Mouse (Mus musculus) lung, postnatal 25 days (tissue): Measurements from ENCODE around the gene Gramd1b.
"Not testable (repeated sequence)": the region's sequence is repeated elsewhere in the genome, so short reads cannot be mapped to it uniquely, and the experiment has no call there.

Source experiments
- DNase-seq: peaks from one replicate; pipeline ENCODE4 v3.0.0; 2022; ENCODE audit warnings: low spot score

Gene Gramd1b

GRCm38 (mm10) chr9:40519294-40519693, 11.9 kb downstream of the Gramd1b start:
- no peak for DNase-seq

GRCm38 (mm10) chr9:40511970-40512369, 19.2 kb downstream of the Gramd1b start:
- DNase-seq: no peak

GRCm38 (mm10) chr9:40509479-40509878, 21.7 kb downstream of the Gramd1b start:
- DNase-seq: no peak

- no peak for DNase-seq
Measured at GRCm38 (mm10) chr9:40506576-40506975, 24.6 kb downstream of the Gramd1b start.

- DNase-seq: no peak
Measured at GRCm38 (mm10) chr9:40505471-40506312, 25.5 kb downstream of the Gramd1b start.

GRCm38 (mm10) chr9:40504886-40505285, 26.3 kb downstream of the Gramd1b start:
- no peak for DNase-seq

DNA sequence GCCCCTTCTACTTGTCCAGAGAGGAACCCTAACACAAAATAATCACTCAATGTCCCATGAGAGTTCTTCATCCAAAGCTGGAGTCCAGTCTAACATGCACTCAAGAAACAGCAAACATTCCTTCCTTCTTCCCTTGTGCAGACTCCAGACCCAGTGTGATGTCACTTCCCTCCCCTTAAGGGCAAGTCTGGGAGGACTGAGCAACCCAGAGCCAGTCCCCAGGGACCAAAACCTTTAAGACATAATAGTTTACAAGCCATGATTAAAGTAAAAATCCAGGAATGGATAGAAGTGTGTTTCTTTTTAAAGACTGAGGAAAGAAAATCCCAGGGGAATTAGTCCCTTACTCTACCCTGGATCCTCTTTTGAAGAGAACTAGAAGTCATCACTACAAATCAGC, 30.5 kb downstream of the Gramd1b start:
- no peak for DNase-seq

DNA sequence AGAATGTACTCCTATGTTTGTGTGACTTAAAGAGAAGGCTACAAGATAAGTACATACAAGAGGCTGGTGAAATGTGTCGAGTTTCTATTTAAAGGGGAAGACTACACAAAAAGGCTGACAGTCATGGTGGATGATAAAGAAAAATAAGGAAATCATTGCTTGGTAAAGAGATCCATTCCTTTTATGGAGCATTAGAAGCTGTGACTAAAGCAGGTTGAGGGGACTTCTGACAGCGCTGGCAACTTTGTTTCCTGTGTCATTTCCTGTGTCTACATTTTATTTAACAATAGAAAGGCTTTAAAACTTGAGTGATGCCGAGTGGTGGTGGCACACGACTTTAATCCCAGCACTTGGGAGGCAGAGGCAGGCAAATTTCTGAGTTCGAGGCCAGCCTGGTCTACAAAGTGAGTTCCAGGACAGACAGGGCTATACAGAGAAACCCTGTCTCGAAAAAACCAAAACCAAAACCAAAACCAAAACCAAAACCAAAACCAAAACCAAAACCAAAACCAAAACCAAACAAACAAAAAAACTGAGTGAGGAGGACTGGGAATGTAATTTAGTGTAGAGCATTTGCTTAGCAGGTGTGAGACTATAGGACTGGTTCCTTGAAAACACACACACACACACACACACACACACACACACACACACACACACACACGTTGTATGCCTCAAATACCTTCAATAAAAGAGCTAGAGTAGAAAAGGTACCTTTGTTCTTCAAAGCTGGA, 48.7 kb downstream of the Gramd1b start:
- not testable (repeated sequence) for DNase-seq

DNA sequence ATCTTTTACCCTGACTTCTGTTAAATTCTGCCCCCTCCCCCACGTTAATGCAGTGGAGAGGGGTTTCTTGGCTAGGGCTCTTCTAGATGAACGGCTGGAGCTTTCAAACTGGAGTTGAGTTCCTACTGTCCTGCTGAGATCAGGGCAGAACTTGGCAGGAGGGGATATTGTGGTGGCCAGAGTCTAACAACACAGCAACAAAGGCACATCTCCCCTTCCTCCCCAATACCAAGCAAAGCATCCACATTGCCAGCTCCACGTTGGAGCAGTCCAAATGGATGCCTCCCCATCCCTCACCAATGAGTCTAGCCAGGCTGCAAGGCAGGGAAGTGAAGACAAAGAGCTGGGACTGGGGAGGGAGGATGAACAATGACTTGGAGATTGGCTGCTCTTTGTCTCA, 49.9 kb downstream of the Gramd1b start:
- DNase-seq: no peak

DNA sequence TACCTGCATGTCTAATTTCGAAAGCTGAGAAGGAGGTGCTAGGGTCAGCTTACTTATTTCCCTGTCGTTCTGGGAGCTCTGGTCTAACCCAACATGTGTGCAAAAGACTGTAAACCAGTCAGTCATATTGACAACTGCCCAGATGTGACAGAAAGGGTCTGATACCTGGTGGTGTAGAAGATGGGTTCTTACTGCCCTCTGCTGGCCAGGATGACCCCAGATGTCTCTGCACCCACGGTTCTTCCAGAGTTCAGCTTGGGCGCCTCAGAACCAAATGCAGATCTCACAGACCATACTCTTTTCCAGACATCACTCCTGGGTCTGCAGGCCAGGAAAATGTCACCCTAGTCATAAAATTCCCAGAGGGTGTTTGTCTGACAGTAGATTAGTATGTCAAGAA, 51.9 kb downstream of the Gramd1b start:
- peak; percentile 76 for DNase-seq

DNA sequence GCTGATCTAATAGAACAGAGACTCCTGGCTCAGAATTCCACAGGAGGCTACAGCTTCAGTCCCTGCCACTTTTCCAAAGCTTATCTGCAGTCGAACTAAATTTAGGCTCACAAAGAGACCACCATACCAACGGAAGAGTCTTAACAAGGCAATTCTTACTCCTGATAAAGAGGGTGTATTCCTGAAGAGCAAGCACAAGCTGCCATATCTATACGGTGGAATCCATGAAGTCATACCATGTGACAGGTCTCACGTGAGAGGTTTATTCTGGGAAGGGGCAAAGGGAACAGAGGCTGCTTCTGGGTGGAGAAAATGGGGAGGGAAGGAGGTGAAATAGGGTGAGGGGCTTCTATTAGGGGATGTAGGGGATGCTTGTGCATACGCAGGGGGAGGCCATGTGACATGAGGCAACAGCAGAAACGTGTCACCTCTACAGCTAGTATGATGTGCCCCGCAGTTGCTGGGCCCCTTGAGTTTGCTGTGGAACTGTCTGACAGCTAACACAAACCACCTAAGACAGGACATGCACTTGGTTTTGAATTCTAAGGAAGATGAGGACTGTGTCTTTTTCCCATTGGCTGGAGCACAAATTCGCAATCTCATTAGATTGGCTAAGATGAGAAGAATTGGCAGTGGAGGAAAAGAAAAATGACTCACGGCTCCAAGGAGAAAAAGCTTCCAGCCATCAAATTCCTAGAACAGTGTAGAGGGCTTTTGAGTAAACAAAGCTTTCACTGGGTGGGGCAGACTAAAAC, 52.9 kb downstream of the Gramd1b start:
- DNase-seq: no peak

DNA sequence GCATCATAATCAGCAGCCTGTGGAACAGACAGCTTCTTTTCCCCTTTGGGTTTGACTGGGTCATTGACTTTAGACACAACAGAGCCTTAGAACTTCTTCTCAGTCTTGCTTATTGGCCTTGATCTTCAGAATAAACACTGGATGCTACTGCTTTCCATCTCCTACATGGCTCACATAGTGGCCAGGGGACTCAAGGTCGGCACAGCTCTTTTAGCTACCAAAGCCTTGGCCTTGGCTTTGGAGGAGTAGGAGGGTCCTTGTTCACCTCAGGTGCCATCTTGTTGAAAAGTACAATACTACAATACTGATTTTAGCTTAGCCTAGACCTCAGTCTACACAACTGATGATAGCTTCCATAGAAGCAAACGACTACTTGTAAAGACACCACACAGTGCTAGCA, 53.6 kb downstream of the Gramd1b start:
- DNase-seq: no peak

DNA sequence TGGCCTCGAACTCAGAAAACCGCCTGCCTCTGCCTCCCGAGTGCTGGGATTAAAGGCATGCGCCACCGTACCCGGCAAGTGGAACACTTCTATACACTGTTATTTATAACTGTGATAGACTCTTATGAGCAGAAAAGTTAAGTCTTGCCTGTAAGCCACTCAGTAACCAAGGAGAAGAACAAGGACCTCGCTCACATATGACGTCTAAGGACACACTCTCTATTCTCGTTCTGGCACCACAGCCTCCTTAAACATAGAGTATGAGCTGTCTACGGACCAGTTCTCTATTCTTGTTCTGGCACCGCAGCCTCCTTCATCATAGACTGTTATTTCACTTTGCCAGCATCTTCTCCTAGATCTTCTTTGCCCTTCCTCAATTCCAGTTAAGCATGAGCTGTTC, 55.1 kb downstream of the Gramd1b start:
- DNase-seq: no peak

DNA sequence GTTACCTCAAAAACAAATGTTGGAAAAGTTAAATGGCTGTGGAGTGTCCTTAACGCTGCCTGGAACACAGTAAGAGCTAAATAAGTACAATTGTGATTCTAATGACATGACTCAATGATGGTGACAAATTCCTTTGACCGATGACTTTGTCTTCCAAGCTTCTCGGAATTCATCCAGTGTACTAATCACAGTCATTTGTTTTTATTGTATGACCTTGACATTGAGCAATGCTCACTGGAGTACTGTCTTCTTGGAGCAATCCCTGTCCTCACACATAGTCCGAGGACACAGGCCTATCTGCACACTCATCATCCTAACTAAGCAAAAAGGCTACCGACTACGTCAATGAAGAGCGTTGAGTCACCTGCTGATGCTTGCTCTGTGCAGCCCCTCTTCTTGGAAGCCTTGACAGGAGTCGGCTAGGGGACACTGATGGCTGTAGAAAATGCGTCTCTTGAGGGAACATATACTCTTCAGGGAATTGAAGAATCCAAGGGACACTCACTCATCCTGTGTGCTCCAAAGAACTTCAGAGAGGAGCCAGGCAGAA, 58.1 kb downstream of the Gramd1b start:
- DNase-seq: no peak

- no peak for DNase-seq
Measured at GRCm38 (mm10) chr9:40469403-40470137, 61.6 kb downstream of the Gramd1b start.

DNA sequence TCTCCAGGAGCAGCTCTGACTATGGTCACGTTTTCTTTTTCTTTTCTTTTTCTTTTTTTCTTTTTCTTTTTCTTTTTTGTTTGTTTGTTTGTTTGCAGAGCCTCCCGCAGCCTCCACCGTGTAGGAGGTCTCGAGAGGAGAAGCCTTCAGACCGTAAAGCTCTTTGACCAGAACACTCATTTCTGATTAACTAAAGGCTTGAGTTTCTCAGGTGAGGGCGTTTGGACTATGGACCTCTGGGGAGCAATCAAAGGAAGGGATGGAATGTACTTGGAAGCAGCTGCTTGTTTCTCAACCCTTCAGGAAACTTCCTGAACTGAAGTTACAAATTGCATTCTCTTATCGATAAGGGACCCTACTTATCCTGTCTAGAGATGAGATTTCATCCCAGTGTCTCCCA, 64.4 kb downstream of the Gramd1b start:
- no peak for DNase-seq

GRCm38 (mm10) chr9:40465596-40465995, 65.6 kb downstream of the Gramd1b start:
- DNase-seq: no peak

GRCm38 (mm10) chr9:40462401-40462800, 68.8 kb downstream of the Gramd1b start:
- no peak for DNase-seq

GRCm38 (mm10) chr9:40460781-40461180, 70.4 kb downstream of the Gramd1b start:
- no peak for DNase-seq

- no peak for DNase-seq
Measured at GRCm38 (mm10) chr9:40459304-40460280, 71.6 kb downstream of the Gramd1b start.
